Mouse (Mus musculus) left cerebral cortex, adult 8-10 months (tissue): ENCODE measurements around the gene Gm20388. TPM values are rescaled to one million over a fixed set of nuclear protein-coding genes. Genes with fewer than 3 reads are reported as not detected.
"Not testable (repeated sequence)": the region's sequence is repeated elsewhere in the genome, so short reads cannot be mapped to it uniquely, and the experiment has no call there.

Experiments
- DNase-seq, 2 experiments: peaks; one replicate each; pipeline ENCODE4 v3.0.0; 2022; ENCODE audit warnings: low spot score in 2 of 2
- total RNA-seq, 4 experiments: library from RNA; stranded (reverse); gene quantifications; 2 replicates each; pipeline ENCODE4 v1.2.4; 2022

The Gm20388 gene
- total RNA-seq, 4 experiments from 2014 or later, result 10.4 to 20.8 (median 16.4) TPM

- DNase-seq, result no peak
Observed at GRCm38 (mm10) chr8:121301431-121301830, 1390.8 kb downstream of the Gm20388 start.

DNA sequence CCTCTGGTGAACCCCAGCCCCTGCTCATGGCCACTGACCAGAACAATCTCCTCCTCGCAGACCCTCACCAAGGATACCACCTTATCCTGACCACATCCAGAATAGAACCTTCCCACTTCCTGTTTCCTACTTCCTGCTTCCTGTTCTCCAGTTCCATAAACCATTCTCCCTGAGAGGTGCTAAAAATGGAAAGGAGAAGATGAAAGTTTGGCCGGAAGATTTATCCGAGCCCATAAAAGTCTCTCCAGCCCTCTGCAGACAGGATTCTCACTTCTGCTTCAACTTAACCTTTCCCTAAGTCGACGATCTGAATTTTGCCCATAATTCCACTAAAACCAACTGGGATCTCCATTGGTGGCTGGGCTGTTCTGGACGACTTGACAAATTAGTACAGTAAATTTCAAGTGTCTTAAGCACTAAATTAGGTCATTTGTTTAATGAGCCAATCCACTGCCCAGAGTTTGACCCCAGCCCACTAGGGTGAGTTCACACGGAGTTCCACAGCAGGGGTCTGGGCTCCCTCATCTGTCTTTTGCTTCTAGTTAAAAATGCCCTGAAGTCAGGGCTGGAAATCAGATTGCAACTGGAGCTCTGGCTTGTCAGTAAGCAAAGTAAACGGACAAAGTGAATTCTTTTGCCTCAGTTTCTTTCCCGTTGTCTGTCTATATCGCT is 1391.5 kb downstream of the Gm20388 start:
- no peak for DNase-seq

GRCm38 (mm10) chr8:121307723-121308122 is 1397.1 kb downstream of the Gm20388 start:
- no peak for DNase-seq

DNA sequence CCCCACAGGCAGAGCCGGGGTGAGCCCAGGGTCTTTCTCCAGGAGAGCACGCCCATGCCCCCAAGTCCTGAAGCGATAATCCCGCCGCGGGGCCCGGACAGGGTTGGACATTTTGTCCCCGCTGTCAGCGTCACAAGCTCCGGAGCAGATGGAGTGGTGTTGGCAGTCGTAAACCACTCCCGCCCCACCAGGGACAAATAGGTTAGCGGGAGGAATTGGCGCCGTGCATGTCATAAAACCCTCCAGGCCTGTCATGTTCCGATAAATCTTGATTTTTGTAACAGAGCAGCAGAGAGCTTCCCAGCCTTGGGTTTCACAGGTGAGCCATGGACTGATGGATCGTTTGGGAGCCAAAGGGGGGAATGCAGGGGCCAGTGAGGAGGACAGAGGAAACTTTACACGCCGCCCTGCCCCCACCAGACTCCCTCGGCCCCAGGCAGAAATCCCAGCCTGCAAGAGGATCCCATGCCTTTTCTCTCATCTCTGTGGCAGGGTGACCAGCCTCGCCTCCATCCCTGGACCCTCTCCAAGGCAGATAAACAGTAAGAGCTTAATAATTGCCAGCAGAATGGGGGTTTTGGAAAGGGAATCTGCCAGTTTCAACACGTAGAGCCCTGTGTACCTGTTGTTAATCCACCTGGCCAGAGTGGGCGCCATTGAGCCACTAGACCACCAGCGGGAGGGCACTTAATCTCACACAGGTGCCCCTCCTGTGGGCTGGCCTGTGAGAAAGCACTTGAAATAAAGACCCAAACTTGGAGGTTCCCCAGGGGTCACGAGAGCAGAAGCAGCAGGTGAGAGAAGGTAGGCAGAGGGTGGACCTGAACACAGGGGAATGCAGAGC is 1400.6 kb downstream of the Gm20388 start:
- no peak for DNase-seq

DNA sequence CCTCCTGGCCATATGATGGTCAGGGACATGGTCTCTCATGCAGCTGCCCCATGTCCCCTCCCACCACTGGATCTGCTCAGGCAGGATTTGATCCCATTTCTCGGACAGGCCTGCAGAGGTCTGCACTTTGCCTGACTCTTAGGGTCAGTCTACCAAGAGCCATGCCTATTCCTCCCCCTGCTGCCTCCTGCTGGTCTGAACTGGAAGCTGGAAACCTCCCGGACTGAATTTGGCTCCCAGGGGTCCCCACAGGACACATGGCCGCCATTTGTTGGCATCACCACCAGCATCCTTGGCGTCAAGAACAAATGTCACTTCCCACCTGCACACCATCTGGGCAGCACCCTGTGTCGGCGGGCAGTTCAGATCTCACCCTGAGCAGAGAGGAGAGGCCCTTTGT is 1402.8 kb downstream of the Gm20388 start:
- DNase-seq, result no peak

DNA sequence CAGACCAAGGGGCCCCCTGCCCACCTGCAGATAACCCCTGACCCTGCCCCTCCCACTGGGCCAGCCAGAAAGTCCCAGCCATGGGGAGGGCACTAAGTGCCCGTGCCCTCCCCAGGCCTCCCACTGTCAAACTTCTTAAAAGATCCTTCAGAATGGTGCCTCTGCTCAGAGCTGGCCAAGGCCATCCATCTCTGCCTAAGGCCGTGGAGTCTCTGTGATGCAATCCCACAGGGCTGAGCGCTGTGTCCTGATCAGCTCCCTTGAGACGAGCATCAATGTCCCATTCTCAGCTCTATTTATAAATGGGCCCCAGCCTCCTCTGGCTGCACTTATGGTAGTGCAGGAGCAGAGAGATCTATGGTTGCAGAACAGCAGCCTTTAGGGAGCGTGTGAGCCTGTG is 1403.4 kb downstream of the Gm20388 start:
- DNase-seq, result no peak

DNA sequence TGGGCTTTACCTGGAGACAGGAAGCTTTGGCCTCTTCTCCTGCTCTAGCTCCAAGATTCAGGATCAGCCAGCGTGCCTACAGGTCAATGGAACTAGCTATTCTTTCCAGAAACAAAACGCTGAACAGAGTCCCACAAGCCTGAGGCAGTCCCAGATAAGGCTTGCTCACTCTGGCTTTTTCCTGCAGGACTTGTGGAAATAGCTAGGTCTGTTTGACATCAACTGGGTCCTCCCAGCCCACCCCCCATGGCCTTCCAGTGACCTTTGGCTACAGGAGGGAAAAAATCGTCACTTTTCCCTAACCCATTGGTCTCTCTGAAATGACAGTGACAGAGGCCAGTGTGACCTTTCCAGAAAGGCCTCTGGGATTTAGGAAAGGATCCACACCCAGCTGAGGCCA is 1404.9 kb downstream of the Gm20388 start:
- DNase-seq, result no peak

GRCm38 (mm10) chr8:121316009-121316408 is 1405.4 kb downstream of the Gm20388 start:
- DNase-seq, result no peak

DNA sequence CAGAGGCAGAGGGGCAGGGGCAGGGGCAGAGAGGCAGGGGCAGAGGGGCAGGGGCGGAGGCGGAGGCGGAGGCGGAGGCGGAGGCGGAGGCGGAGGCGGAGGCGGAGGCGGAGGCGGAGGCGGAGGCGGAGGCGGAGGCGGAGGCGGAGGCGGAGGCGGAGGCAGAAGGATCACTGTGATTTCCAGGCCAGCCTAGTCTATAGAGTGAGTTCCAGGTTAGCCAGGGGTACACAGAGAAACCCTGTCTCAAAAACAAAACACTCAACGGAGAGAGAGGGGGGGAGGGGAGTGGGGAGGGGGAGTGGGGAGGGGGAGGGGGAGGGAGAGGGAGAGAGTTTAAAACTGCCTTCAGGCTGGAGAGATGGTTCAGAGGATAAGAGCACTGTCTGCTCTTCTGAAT is 1408.1 kb downstream of the Gm20388 start:
- not testable (repeated sequence) for DNase-seq

- no peak for DNase-seq
Observed at GRCm38 (mm10) chr8:121319491-121319890, 1408.8 kb downstream of the Gm20388 start.

- DNase-seq, result no peak
Observed at GRCm38 (mm10) chr8:121326164-121326910, 1415.7 kb downstream of the Gm20388 start.

- no peak for DNase-seq
Observed at GRCm38 (mm10) chr8:121332436-121332835, 1421.8 kb downstream of the Gm20388 start.

DNA sequence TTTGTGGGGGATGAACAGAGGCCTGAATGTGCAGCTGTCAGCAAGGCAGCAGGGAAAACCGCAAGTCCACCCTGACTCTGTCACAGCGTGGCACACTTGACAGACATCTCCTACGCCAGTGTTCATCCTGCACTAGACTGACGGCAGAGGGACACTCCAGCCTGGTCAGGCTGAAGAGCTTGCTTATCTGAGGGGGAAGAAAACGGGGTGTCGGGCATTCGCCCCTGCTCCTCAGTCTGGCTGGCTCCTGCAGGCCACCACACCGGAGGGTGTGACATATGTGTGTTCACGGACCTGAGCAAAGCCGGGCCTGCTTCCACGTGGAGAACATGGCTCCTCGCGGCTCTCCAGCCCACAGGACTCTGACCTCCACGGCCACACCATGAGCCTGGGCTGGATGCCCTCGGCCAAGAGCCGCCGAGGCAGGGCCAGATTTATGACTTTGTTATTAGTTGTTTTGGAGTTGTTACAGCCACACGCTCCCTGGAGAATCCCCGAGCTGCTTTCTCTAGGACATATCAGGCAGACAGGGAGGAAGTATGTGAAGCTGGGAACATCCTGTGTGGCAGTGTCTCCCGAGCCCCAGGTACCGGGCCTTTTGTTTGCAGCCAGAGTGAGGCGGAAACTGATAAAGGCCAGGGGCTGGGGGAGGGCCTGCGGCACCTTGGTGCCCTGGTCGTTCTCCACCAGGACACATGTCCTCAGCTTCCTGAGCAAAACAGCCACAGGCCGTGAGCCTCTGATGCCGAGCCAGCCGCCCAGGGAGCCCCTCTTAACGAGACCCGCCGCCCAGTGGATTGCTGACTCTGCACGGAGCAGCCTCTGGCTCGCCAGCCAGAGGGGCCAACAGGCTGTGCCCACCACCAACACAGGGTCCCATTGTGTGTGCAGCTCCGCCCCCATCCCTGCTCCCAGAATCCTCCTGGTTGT is 1424.1 kb downstream of the Gm20388 start:
- DNase-seq, result no peak

DNA sequence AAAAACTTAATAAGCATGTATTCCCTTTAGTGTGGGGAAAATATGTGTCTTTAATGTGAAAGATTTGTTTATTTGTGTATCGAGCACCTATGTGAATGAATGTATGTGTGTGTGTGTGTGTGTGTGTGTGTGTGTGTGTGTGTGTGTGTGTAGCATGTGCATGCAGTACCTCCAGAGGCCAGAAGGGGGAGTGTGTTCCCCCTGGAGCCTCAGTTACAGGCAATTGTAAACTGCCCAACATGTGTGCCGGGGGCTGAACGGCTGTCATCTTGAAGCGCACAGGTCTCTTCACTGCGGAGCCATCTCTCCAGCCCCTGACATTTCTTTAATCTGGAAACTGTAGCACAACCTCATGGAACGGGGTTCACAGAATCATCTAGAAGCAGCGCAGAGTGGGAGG is 1425.0 kb downstream of the Gm20388 start:
- no peak for DNase-seq

DNA sequence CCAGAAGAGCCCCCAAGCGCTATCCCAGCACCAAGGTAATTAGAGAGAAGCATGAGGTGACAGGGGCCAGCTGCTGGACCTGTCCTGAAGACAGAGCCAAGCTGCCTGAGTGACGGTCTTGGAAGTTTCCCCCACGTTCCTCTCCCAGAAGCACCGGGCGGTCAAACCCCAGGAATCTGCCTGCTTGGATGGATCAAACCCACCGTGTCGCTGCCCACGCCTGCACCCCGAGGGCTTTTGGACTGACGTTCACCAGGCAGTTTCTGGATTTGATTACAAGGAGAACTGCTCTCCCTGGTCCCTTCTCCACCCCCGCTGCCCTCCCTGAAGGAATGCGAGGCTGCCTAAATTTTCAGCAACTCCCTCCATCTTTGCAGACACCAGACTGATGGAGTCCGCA is 1432.3 kb downstream of the Gm20388 start:
- no peak for DNase-seq

- DNase-seq, result no peak
Observed at GRCm38 (mm10) chr8:121344486-121344885, 1433.8 kb downstream of the Gm20388 start.

- DNase-seq, result no peak
Observed at GRCm38 (mm10) chr8:121346175-121346574, 1435.5 kb downstream of the Gm20388 start.

GRCm38 (mm10) chr8:121346862-121347261 is 1436.2 kb downstream of the Gm20388 start:
- no peak for DNase-seq

GRCm38 (mm10) chr8:121348998-121349397 is 1438.4 kb downstream of the Gm20388 start:
- no peak for DNase-seq

- DNase-seq, result no peak
Observed at GRCm38 (mm10) chr8:121350803-121351202, 1440.2 kb downstream of the Gm20388 start.

GRCm38 (mm10) chr8:121354844-121355243 is 1444.2 kb downstream of the Gm20388 start:
- no peak for DNase-seq
